Mouse (Mus musculus) limb, embryonic 11.5 days (tissue): ENCODE results near the gene Syngr2. TPM values are rescaled to one million over a fixed set of nuclear protein-coding genes. Genes with fewer than 3 reads are reported as not detected.

Experiments used
- ATAC-seq: fragments of 200-750 bp; cut with Nextera tagmentation; 2 replicates; pipeline ENCODE4 v1.8.0; 2017; ENCODE audit warnings: low read depth; ENCODE audit not compliant: insufficient number of reproducible peaks, low FRiP score, low TSS enrichment
- DNase-seq: peaks from one replicate; pipeline ENCODE4 v3.0.0-alpha.2; 2015; ENCODE audit warnings: low spot score
- H3K27ac ChIP-seq: fragments of 300-500 bp; sonication (generic); replicated peaks from 2 replicates; pipeline ENCODE4 v1.5.1; 2014; ENCODE audit warnings: low read depth, mild to moderate bottlenecking, low read length
- H3K27me3 ChIP-seq: fragments of 300-500 bp; sonication (generic); 2 replicates; pipeline ENCODE4 v1.6.1; 2014; ENCODE audit warnings: mild to moderate bottlenecking, low read length, mixed read lengths; ENCODE audit not compliant: control insufficient read depth, insufficient read depth
- H3K36me3 ChIP-seq: fragments of 300-500 bp; sonication (generic); 2 replicates; pipeline ENCODE4 v1.6.1; 2014; ENCODE audit warnings: mild to moderate bottlenecking, low read length, moderate library complexity, mixed read lengths; ENCODE audit not compliant: control insufficient read depth, insufficient read depth
- H3K4me1 ChIP-seq: fragments of 300-500 bp; sonication (generic); 2 replicates; pipeline ENCODE4 v1.6.1; 2014; ENCODE audit warnings: low read length, mixed read lengths; ENCODE audit not compliant: control insufficient read depth, insufficient read depth
- H3K4me2 ChIP-seq: fragments of 300-500 bp; sonication (generic); 2 replicates; pipeline ENCODE4 v1.6.1; 2014; ENCODE audit warnings: low read depth, mild to moderate bottlenecking, moderate library complexity; ENCODE audit not compliant: severe bottlenecking
- H3K4me3 ChIP-seq: fragments of 300-500 bp; sonication (generic); 2 replicates; pipeline ENCODE4 v1.5.1; 2014; ENCODE audit warnings: low read depth, low read length
- H3K9ac ChIP-seq: fragments of 300-500 bp; sonication (generic); 2 replicates; pipeline ENCODE4 v1.6.1; 2014; ENCODE audit warnings: mild to moderate bottlenecking, low read length
- H3K9me3 ChIP-seq: fragments of 300-500 bp; sonication (generic); 2 replicates; pipeline ENCODE4 v1.6.1; 2016; ENCODE audit warnings: low read length; ENCODE audit not compliant: control insufficient read depth
- WGBS: fragments of 180-500 bp; shearing (Covaris S2); extraction: QIAGEN DNeasy Blood & Tissue Kit; methylation state at CpG from one replicate; pipeline ENCODE4 v1.1.7; 2014; 5-methylcytosine and 5-hydroxymethylcytosine counted together
- polyA plus RNA-seq: library from polyadenylated mRNA; unstranded; fragments of >200 nt; fragmentation: Nextera tagmentation; extraction: Ambion mirVana; gene quantifications from 2 replicates; pipeline ENCODE4 v1.2.1, GENCODE M21; 2014

Gene Syngr2
- polyA plus RNA-seq, 1 experiment from 2014 or later, result 33.2 TPM

DNA sequence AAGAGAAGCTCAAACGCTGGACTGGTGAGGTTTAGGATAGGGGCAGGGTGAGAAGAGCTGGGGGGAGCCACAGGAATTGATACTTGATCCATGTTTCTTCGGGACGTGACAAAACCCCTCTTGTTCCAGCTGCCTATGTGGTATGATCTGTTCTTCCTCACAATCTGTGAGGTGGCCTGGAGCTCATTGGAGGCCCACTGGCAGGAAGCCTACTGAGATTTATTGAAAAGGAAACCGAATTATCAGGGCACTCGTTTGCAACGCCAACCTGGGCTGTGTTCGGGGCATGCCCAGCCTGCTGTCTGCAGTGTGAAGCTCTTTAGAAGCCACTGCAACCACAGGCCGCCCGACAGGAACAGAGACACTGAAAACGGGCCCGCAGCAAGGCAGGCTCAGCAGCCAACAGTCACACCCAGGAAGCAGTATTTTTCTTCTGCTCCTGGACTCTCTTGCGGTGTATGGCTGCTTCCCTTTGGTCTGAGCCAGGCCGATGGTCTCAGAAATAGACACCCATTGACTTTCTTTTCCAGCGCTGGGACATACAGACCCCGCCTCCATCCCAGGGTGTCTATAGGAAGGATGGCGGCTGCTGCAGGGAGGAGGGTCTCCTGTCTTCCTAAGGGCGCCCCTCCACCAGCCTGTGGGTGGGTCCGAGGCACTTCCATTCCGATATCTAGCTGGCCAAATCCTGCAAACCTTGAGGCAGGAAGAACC is 39.0 kb downstream of the Syngr2 start:
- no peak for DNase-seq
- Histone ChIP-seq H3K36me3 (peaks cover 15% of the 10 kb centered on the region), H3K4me1 (peaks cover 12% of the 10 kb centered on the region), H3K9me3 (no peaks in the 10 kb centered on the region), H3K4me2 (peak overlapping the region; percentile 73), H3K4me3 (peak overlapping the region; percentile 81), H3K27ac (peak overlapping the region; percentile 73), H3K9ac (peak overlapping the region; percentile 67), H3K27me3 (no peaks in the 10 kb centered on the region)
- 8% methylated on average over 19 of the region's 19 CpGs for WGBS
- peak; percentile 50 for ATAC-seq

DNA sequence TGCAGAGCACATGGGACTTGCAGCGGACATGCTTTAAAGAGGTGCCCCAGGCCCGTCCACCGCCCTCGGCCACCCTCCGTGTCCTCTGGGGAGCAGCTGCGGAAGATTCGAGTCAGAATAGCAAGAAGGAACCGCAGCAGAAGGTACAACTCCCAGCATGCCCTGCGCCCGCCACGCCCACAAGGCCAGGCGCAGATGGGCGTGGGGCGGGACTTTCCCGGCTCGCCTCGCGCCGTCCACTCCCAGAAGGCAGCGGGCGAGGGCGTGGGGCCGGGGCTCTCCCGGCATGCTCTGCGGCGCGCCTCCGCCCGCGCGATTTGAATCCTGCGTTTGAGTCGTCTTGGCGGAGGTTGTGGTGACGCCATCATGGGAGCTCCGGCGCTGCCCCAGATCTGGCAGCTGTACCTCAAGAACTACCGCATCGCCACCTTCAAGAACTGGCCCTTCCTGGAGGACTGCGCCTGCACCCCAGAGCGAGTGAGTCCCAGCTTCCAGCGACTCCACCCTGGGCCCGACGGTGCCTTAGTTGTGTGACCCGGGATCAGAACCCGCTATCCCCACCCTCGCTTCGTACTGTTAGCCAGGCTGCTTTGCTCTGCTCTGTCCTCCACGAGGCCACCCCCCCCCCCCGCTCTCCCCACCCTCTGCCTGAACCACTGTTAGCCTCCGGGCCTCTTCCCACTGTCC is 39.7 kb downstream of the Syngr2 start, which contains the start of gene Birc5:
Birc5 (plus strand) TSS at position 267 of the 687 bp plus-strand sequence.
- DNase-seq (peak; percentile 98), ATAC-seq (peak; percentile 88)
- Histone ChIP-seq H3K9me3 (no peaks in the 10 kb centered on the region), H3K4me3 (peak within 1 kb of the TSS; percentile 81), H3K27ac (peak within 1 kb of the TSS; percentile 73), H3K27me3 (no peaks in the 10 kb centered on the region), H3K4me1 (peaks cover 12% of the 10 kb centered on the region), H3K9ac (peak within 1 kb of the TSS; percentile 67), H3K36me3 (peaks cover 15% of the 10 kb centered on the region), H3K4me2 (peak within 1 kb of the TSS; percentile 73)
- 0% methylated on average over 48 of the region's 51 CpGs for WGBS

DNA sequence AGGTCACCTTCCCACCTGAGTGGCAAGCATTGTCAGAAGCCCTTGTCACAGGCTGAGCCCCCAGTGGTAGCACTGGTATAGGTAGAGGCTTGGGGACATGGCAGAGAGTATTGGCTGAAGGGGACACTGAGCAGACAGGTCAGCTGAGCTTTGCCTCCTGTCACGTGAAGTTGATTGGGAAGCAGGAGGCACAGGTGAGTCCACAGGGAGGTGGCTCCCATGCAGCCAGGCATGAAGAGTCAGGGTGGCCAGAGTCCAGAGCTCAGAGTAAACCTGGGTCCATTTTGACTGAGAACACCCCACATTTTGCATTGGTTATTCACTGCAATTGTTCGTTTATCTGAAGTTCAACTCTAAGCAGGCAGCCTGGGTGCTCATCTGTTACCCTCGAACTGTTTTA is 43.4 kb downstream of the Syngr2 start:
- Histone ChIP-seq H3K27ac (no peak overlapping the region), H3K36me3 (peaks cover 38% of the 10 kb centered on the region), H3K4me1 (peaks cover 10% of the 10 kb centered on the region), H3K9me3 (no peaks in the 10 kb centered on the region), H3K4me2 (no peak overlapping the region), H3K4me3 (no peak overlapping the region), H3K9ac (no peak overlapping the region), H3K27me3 (no peaks in the 10 kb centered on the region)
- 86% methylated on average over 3 of the region's 3 CpGs for WGBS
- DNase-seq, result no peak
- no peak for ATAC-seq

DNA sequence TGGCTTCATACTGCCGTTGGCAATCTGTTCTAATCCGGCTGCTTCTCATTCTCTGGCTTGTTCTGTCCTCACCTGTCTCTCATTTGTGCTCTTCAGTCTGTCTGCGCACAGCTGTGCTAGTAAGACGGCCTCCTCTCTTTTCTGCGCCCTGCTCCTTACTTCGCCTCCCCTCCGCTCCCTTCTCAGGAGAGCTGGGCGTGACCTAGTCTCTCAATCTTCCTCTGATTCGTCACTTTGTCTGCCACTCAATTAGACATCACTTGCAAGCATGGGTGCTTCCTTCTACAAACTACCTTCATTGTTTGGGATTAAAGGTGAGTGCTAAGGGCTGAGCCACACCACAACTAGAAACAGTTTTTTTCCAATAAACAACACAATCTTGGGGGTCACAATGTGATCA is 44.8 kb downstream of the Syngr2 start:
- Histone ChIP-seq H3K4me3 (no peak overlapping the region), H3K27ac (no peak overlapping the region), H3K9me3 (no peaks in the 10 kb centered on the region)

DNA sequence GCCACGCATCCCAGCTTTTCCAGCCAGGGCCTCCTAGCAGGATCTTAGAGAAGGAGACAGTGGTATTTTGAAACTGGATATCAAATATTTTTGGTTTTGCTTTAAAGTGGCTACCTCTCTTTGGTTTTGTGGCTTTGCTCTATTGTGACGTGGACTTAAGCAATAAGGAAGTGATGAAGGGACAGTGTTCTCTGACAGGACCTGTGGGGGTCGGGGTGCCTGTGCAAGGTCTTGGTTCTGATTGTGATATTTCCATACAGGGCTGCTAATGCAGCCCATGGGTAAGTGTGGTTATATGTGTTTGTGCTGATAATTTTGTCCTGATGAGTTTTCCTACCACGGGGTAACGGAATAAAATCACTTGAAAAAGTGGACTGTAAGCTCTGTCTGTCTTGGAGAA is 45.9 kb downstream of the Syngr2 start:
- DNase-seq (no peak), ATAC-seq (no peak)
- peaks cover 10% of the 10 kb centered on the region for H3K27me3 ChIP-seq
- H3K4me2 ChIP-seq, result no peak overlapping the region
- H3K4me3 ChIP-seq, result no peak overlapping the region
- H3K27ac ChIP-seq, result no peak overlapping the region
- peaks cover 38% of the 10 kb centered on the region for H3K36me3 ChIP-seq
- H3K9ac ChIP-seq, result no peak overlapping the region
- peaks cover 6% of the 10 kb centered on the region for H3K4me1 ChIP-seq
- 97% methylated on average over 5 of the region's 5 CpGs for WGBS
- H3K9me3 ChIP-seq, result no peaks in the 10 kb centered on the region

More for the DNA sequence above, 44.8 kb downstream of the Syngr2 start:
- 90% methylated on average over 9 of the region's 9 CpGs for WGBS
- Histone ChIP-seq H3K27me3 (peaks cover under 1% of the 10 kb centered on the region; the same call in 1 of the 2 replicates), H3K9ac (no peak overlapping the region), H3K4me2 (no peak overlapping the region), H3K36me3 (peaks cover 38% of the 10 kb centered on the region), H3K4me1 (peaks cover 9% of the 10 kb centered on the region)
- no peak for DNase-seq
- no peak for ATAC-seq

DNA sequence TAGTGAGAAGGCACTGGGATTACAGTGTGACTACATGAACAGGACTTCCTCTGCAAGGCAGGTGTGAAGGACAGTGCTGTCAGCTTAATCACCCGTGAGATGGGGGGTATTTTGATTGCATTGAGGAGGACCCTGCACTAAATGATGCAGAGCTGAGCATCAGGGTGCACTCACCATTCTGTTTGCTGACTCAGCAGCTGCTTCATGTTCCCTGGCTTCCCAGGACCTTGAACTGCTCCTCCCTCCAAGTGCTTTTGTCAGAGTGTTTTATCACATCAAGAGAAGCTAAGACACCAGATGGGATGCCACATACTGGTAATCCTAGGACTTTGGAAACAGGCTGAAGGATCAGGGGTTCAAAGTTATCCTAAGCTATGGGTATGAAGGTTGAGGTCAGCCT is 46.5 kb downstream of the Syngr2 start:
- WGBS, result 88% methylated on average over 1 of the region's 1 CpGs
- ATAC-seq (no peak), DNase-seq (no peak)
- H3K4me2 ChIP-seq, result no peak overlapping the region
- H3K27me3 ChIP-seq, result peaks cover 16% of the 10 kb centered on the region
- 0 out of 2 replicates have a peak, but pooled peaks cover 8% of the 10 kb centered on the region for H3K4me1 ChIP-seq
- H3K27ac ChIP-seq, result no peak overlapping the region
- no peak overlapping the region for H3K4me3 ChIP-seq
- no peaks in the 10 kb centered on the region for H3K9me3 ChIP-seq
- no peak overlapping the region for H3K9ac ChIP-seq
- H3K36me3 ChIP-seq, result peaks cover 37% of the 10 kb centered on the region

DNA sequence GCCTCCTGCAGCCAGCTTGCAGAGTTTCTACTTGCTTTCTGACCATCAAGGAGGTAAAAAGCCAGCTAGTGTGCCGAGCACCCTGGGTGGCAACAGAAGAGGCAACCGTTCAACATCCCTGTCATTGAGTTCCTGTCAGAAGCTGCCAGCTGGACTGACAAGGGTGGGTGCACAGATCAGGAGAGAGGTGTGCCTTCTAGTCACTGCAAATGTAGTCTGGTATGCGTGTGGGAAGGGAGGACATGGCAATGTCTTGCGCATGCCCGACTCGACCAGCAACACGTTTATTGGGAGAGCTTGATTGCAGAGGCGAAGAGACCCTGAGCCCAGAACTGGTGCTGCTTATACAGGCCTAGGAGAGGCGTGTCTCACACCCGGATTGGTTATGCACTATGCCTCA is 48.0 kb downstream of the Syngr2 start:
- no peak for ATAC-seq
- Histone ChIP-seq H3K9me3 (no peaks in the 10 kb centered on the region), H3K27me3 (peaks cover 28% of the 10 kb centered on the region), H3K27ac (no peak overlapping the region), H3K4me3 (no peak overlapping the region), H3K4me1 (0 out of 2 replicates have a peak, but pooled peaks cover 8% of the 10 kb centered on the region), H3K9ac (no peak overlapping the region), H3K4me2 (no peak overlapping the region), H3K36me3 (peaks cover 33% of the 10 kb centered on the region)
- 94% methylated on average over 10 of the region's 10 CpGs for WGBS
- DNase-seq, result no peak

DNA sequence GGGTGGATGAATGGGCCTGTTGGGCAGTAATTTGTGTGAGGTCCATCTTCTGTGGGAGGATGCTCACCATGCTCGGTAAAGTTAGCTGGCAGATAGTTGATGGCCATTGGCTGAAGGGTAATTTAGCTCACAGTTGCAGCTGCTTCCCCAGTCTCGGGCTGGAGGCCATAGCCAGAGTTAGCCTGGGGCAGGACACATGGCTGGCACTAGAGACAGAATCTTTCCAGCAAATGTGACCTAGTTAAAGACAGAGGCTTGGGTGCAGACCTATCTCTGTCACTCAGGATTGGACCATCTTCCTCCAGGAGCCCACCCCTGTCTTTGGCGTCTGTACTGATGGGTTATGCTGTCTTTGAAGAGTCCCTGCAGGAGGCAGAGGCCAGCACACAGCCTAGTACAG is 48.9 kb downstream of the Syngr2 start:
- H3K9me3 ChIP-seq, result no peaks in the 10 kb centered on the region
- no peak overlapping the region for H3K27ac ChIP-seq
- ATAC-seq (no peak), DNase-seq (no peak)
- H3K9ac ChIP-seq, result no peak overlapping the region
- no peak overlapping the region for H3K4me3 ChIP-seq
- 43% methylated on average over 3 of the region's 3 CpGs for WGBS
- peaks cover 28% of the 10 kb centered on the region for H3K27me3 ChIP-seq
- no peak overlapping the region for H3K4me2 ChIP-seq
- H3K4me1 ChIP-seq, result 0 out of 2 replicates have a peak, but pooled peaks cover 8% of the 10 kb centered on the region
- peaks cover 24% of the 10 kb centered on the region for H3K36me3 ChIP-seq
